In genomic region chr12:55490722-55491449, GRCm38 (mm10) we compare ENCODE assay signal across 8 mouse cellular contexts. TPM values are rescaled to one million over a fixed set of nuclear protein-coding genes. Genes with fewer than 3 reads are reported as not detected.
DNase-seq lines count a peak whose midpoint lies in the region; ATAC-seq and TF ChIP-seq lines count a peak whose summit lies in the region.

No protein-coding gene starts in this region.

- TF ChIP-seq CTCF in forebrain, postnatal 0 days (IDR thresholded peaks at IDR 0.05; ENCODE audit: low read depth): no peak
- TF ChIP-seq CTCF in stomach, postnatal 0 days (IDR thresholded peaks at IDR 0.05; ENCODE audit: low read depth): no peak

- no peak for ATAC-seq in forebrain, postnatal 0 days
- ATAC-seq in hindbrain, embryonic 16.5 days: no peak
- no peak for ATAC-seq in lung, embryonic 15.5 days (ENCODE audit: borderline replicate concordance, extremely low read depth, low FRiP score, low TSS enrichment)
- ATAC-seq in stomach, postnatal 0 days (ENCODE audit: low FRiP score, low TSS enrichment): no peak

- peaks cover 29% of the 10 kb centered on the region for H3K36me3 ChIP-seq in forebrain, postnatal 0 days (ENCODE audit: insufficient read depth)
- H3K36me3 ChIP-seq in hindbrain, embryonic 16.5 days (ENCODE audit: control insufficient read depth, insufficient read depth, low read length): peaks cover 11% of the 10 kb centered on the region
- peaks cover 53% of the 10 kb centered on the region for H3K36me3 ChIP-seq in lung, embryonic 15.5 days
- peaks cover 23% of the 10 kb centered on the region for H3K36me3 ChIP-seq in stomach, postnatal 0 days (ENCODE audit: control insufficient read depth, insufficient read depth, low read length)

- H3K9ac ChIP-seq in forebrain, postnatal 0 days: peak overlapping the region; percentile 99
- peak overlapping the region; percentile 97 for H3K9ac ChIP-seq in hindbrain, embryonic 16.5 days (ENCODE audit: low read depth, low read length)
- peak overlapping the region; percentile 66; the same call in 1 of the 2 replicates for H3K9ac ChIP-seq in lung, embryonic 15.5 days
- peak overlapping the region; percentile 80 for H3K9ac ChIP-seq in stomach, postnatal 0 days (ENCODE audit: low read length)

- H3K4me1 ChIP-seq in forebrain, postnatal 0 days (ENCODE audit: insufficient read depth): no peaks in the 10 kb centered on the region
- H3K4me1 ChIP-seq in hindbrain, embryonic 16.5 days (ENCODE audit: control insufficient read depth, insufficient read depth, low read depth, low read length): peaks cover 19% of the 10 kb centered on the region
- peaks cover 43% of the 10 kb centered on the region for H3K4me1 ChIP-seq in lung, embryonic 15.5 days
- peaks cover 4% of the 10 kb centered on the region; the same call in 1 of the 2 replicates for H3K4me1 ChIP-seq in stomach, postnatal 0 days (replicated peaks; ENCODE audit: control insufficient read depth, insufficient read depth)

- no peaks in the 10 kb centered on the region for H3K27me3 ChIP-seq in forebrain, postnatal 0 days (ENCODE audit: insufficient read depth, low read length)
- no peaks in the 10 kb centered on the region for H3K27me3 ChIP-seq in hindbrain, embryonic 16.5 days (replicated peaks; ENCODE audit: control insufficient read depth, insufficient read depth, low read length)
- no peaks in the 10 kb centered on the region for H3K27me3 ChIP-seq in lung, embryonic 15.5 days
- no peaks in the 10 kb centered on the region for H3K27me3 ChIP-seq in stomach, postnatal 0 days (ENCODE audit: control insufficient read depth, insufficient read depth, low read length)

- DNase-seq in layer of hippocampus, adult 8-10 months (ENCODE audit: low spot score in 2 of 2): peak; percentile 27 to 37
- DNase-seq in layer of hippocampus, adult 11-12 months (ENCODE audit: low spot score): no peak
- peak; percentile 50 for DNase-seq in adrenal gland, postnatal 14 days
- peak; percentile 22 for DNase-seq in forebrain, postnatal 0 days
- no peak for DNase-seq in stomach, postnatal 0 days (ENCODE audit: low spot score)
- no peak for DNase-seq in right cerebral cortex, postnatal 14 days

- H3K9me3 ChIP-seq in forebrain, postnatal 0 days (ENCODE audit: low read length): no peaks in the 10 kb centered on the region
- no peaks in the 10 kb centered on the region for H3K9me3 ChIP-seq in hindbrain, embryonic 16.5 days (ENCODE audit: control insufficient read depth, low read length)
- H3K9me3 ChIP-seq in lung, embryonic 15.5 days: no peaks in the 10 kb centered on the region
- no peaks in the 10 kb centered on the region for H3K9me3 ChIP-seq in stomach, postnatal 0 days (ENCODE audit: control insufficient read depth, low read length)

- 77% methylated on average over 13 of the region's 13 CpGs for WGBS in forebrain, postnatal 0 days
- 80% methylated on average over 13 of the region's 13 CpGs for WGBS in hindbrain, embryonic 16.5 days
- 66% methylated on average over 13 of the region's 13 CpGs for WGBS in lung, embryonic 15.5 days
- 50% methylated on average over 13 of the region's 13 CpGs for WGBS in stomach, postnatal 0 days

- no peak for TF ChIP-seq EP300 in stomach, postnatal 0 days (optimal IDR thresholded peaks at IDR 0.05)

- H3K4me3 ChIP-seq in forebrain, postnatal 0 days (ENCODE audit: low read depth, low read length): peak overlapping the region; percentile 95
- peak overlapping the region; percentile 87 for H3K4me3 ChIP-seq in hindbrain, embryonic 16.5 days (ENCODE audit: low read length)
- H3K4me3 ChIP-seq in lung, embryonic 15.5 days: peak overlapping the region; percentile 88
- peak overlapping the region; percentile 97 for H3K4me3 ChIP-seq in stomach, postnatal 0 days (ENCODE audit: low read depth, low read length)

- H3K27ac ChIP-seq in forebrain, postnatal 0 days (ENCODE audit: low read depth, low read length): peak overlapping the region; percentile 98
- no peak overlapping the region; the same call in 1 of the 2 replicates for H3K27ac ChIP-seq in hindbrain, embryonic 16.5 days (ENCODE audit: low read depth, low read length)
- peak overlapping the region; percentile 100 for H3K27ac ChIP-seq in lung, embryonic 15.5 days
- H3K27ac ChIP-seq in stomach, postnatal 0 days (replicated peaks): peak overlapping the region; percentile 100

- peak overlapping the region; percentile 85 for H3K4me2 ChIP-seq in forebrain, postnatal 0 days (ENCODE audit: low read depth)
- H3K4me2 ChIP-seq in hindbrain, embryonic 16.5 days (ENCODE audit: low read length): peak overlapping the region; percentile 92
- peak overlapping the region; percentile 80 for H3K4me2 ChIP-seq in lung, embryonic 15.5 days
- peak overlapping the region; percentile 93 for H3K4me2 ChIP-seq in stomach, postnatal 0 days (replicated peaks; ENCODE audit: low read depth)

RNA-seq across cellular contexts. Expression of gene Nfkbia, which starts 1.6 kb away (rescaled TPM):
- 10 to 100 TPM; 23.8 to 46.1 (median 33.3) TPM for total RNA-seq in layer of hippocampus, adult 8-10 months (2022)
- 95.5 and 107 TPM in 2 replicates for total RNA-seq in adrenal gland, postnatal 14 days (2021)
- 43.5 and 48.2 TPM in 2 replicates for total RNA-seq in forebrain, postnatal 0 days (2014; rRNA removed)
- polyA plus RNA-seq in forebrain, postnatal 0 days (2015; fragmentation: Nextera tagmentation; extraction: Ambion mirVana): 61.9 and 75.8 TPM in 2 replicates
- polyA plus RNA-seq in hindbrain, embryonic 16.5 days (2015; fragmentation: Nextera tagmentation; extraction: Ambion mirVana): 62.3 and 64.3 TPM in 2 replicates
- 110 and 116 TPM in 2 replicates for polyA plus RNA-seq in lung, embryonic 15.5 days (2015; fragmentation: Nextera tagmentation; extraction: Ambion mirVana)
- 110 and 119 TPM in 2 replicates for polyA plus RNA-seq in stomach, postnatal 0 days (2015; fragmentation: Nextera tagmentation; extraction: Ambion mirVana)

Comparison
In these comparisons a context has a peak if more than half of its experiments do, and no peak if none do; other contexts are left out.
1. DNase-seq: peak in layer of hippocampus, adult 8-10 months (2 of 2), adrenal gland, postnatal 14 days (single experiment) and forebrain, postnatal 0 days (single experiment); none in layer of hippocampus, adult 11-12 months (single experiment), stomach, postnatal 0 days (single experiment) and right cerebral cortex, postnatal 14 days (single experiment).
2. Peak in every context shown above with its lines, with median percentiles within 50 percentile points of each other: H3K4me2 ChIP-seq, H3K4me3 ChIP-seq and H3K9ac ChIP-seq.